Mouse (Mus musculus): ENCODE data around the gene Olfr1386. TPM values are rescaled to one million over a fixed set of nuclear protein-coding genes. Genes with fewer than 3 reads are reported as not detected.
"Not testable (repeated sequence)": the region's sequence is repeated elsewhere in the genome, so short reads cannot be mapped to it uniquely, and the experiment has no call there.

Olfr1386 gene
- polyA plus RNA-seq (2015; fragmentation: Nextera tagmentation; extraction: Ambion mirVana): not detected in 2 replicates

GRCm38 (mm10) chr11:49464746-49465145, at the start of gene Olfr1386:
TSS of gene Olfr1386 (plus strand) at chr11:49465046.
- not testable (repeated sequence) for ATAC-seq (ENCODE audit: low FRiP score, low read depth); H3K27ac ChIP-seq (replicated peaks); H3K4me3 ChIP-seq; H3K4me2 ChIP-seq; H3K9ac ChIP-seq; H3K27me3 ChIP-seq; H3K9me3 ChIP-seq; H3K4me1 ChIP-seq (replicated peaks); H3K36me3 ChIP-seq
- 84% methylated on average over 3 of the region's 3 CpGs for WGBS

GRCm38 (mm10) chr11:49422767-49423166, 42.1 kb upstream of the Olfr1386 start, which contains the start of gene Olfr1389:
TSS of gene Olfr1389 (plus strand) at chr11:49423067.
- Histone ChIP-seq H3K27me3 (no peaks in the 10 kb centered on the region), H3K4me3 (no peak within 1 kb of the TSS), H3K9me3 (no peaks in the 10 kb centered on the region), H3K36me3 (no peaks in the 10 kb centered on the region), H3K27ac (replicated peaks) (no peak within 1 kb of the TSS), H3K4me1 (replicated peaks) (no peaks in the 10 kb centered on the region), H3K9ac (no peak within 1 kb of the TSS), H3K4me2 (no peak within 1 kb of the TSS)
- ATAC-seq (ENCODE audit: low FRiP score, low read depth): no peak
- 88% methylated on average over 2 of the region's 2 CpGs for whole genome bisulfite sequencing

GRCm38 (mm10) chr11:49425257-49425927, 39.5 kb upstream of the Olfr1386 start:
- Histone ChIP-seq H3K36me3 (no peaks in the 10 kb centered on the region), H3K4me1 (replicated peaks) (no peaks in the 10 kb centered on the region), H3K4me3 (no peak overlapping the region), H3K27ac (replicated peaks) (no peak overlapping the region), H3K9me3 (no peaks in the 10 kb centered on the region), H3K9ac (no peak overlapping the region), H3K4me2 (no peak overlapping the region), H3K27me3 (no peaks in the 10 kb centered on the region)
- WGBS: 89% methylated on average over 1 of the region's 1 CpGs
- ATAC-seq (ENCODE audit: low FRiP score, low read depth): no peak

- no peak overlapping the region for H3K4me3 ChIP-seq
- H3K27ac ChIP-seq (replicated peaks): no peak overlapping the region
- H3K9me3 ChIP-seq: no peaks in the 10 kb centered on the region
- 90% methylated on average over 2 of the region's 2 CpGs for WGBS
- no peak overlapping the region for H3K9ac ChIP-seq
- H3K4me2 ChIP-seq: no peak overlapping the region
- no peak for ATAC-seq (ENCODE audit: low FRiP score, low read depth)
- no peaks in the 10 kb centered on the region for H3K4me1 ChIP-seq (replicated peaks)
- H3K27me3 ChIP-seq: no peaks in the 10 kb centered on the region
- no peaks in the 10 kb centered on the region for H3K36me3 ChIP-seq
Measured at GRCm38 (mm10) chr11:49429641-49430040, 35.2 kb upstream of the Olfr1386 start.

- Histone ChIP-seq H3K27me3 (no peaks in the 10 kb centered on the region), H3K4me3 (no peak within 1 kb of the TSS), H3K36me3 (no peaks in the 10 kb centered on the region), H3K4me1 (replicated peaks) (no peaks in the 10 kb centered on the region), H3K4me2 (no peak within 1 kb of the TSS), H3K9ac (no peak within 1 kb of the TSS), H3K9me3 (no peaks in the 10 kb centered on the region), H3K27ac (replicated peaks) (no peak within 1 kb of the TSS)
- no peak for ATAC-seq (ENCODE audit: low FRiP score, low read depth)
- 53% methylated on average over 3 of the region's 3 CpGs for WGBS
Measured at GRCm38 (mm10) chr11:49436411-49436810, 28.4 kb upstream of the Olfr1386 start, which contains the start of gene Olfr1388. TSS of gene Olfr1388 (plus strand) at chr11:49436624.

GRCm38 (mm10) chr11:49455043-49455442, 9.8 kb upstream of the Olfr1386 start, which contains the start of gene Olfr1387:
TSS of gene Olfr1387 (plus strand) at chr11:49455343.
- Histone ChIP-seq H3K4me3 (no peak within 1 kb of the TSS), H3K27me3 (no peaks in the 10 kb centered on the region), H3K9ac (no peak within 1 kb of the TSS), H3K27ac (replicated peaks) (no peak within 1 kb of the TSS), H3K9me3 (no peaks in the 10 kb centered on the region), H3K36me3 (no peaks in the 10 kb centered on the region), H3K4me1 (replicated peaks) (no peaks in the 10 kb centered on the region), H3K4me2 (no peak within 1 kb of the TSS)
- WGBS: 90% methylated on average over 1 of the region's 1 CpGs
- ATAC-seq (ENCODE audit: low FRiP score, low read depth): no peak

GRCm38 (mm10) chr11:49485973-49486372, 21.1 kb downstream of the Olfr1386 start:
- no peak for ATAC-seq (ENCODE audit: low FRiP score, low read depth)
- Histone ChIP-seq H3K4me1 (replicated peaks) (no peaks in the 10 kb centered on the region), H3K9me3 (no peaks in the 10 kb centered on the region), H3K4me3 (no peak overlapping the region), H3K27ac (replicated peaks) (no peak overlapping the region), H3K27me3 (no peaks in the 10 kb centered on the region), H3K4me2 (no peak overlapping the region), H3K36me3 (no peaks in the 10 kb centered on the region), H3K9ac (no peak overlapping the region)
- WGBS: 60% methylated on average over 4 of the region's 4 CpGs

- not testable (repeated sequence) for H3K36me3 ChIP-seq; H3K9me3 ChIP-seq; H3K4me1 ChIP-seq (replicated peaks); H3K9ac ChIP-seq; ATAC-seq (ENCODE audit: low FRiP score, low read depth); H3K27me3 ChIP-seq; H3K27ac ChIP-seq (replicated peaks); H3K4me3 ChIP-seq; H3K4me2 ChIP-seq
- 86% methylated on average over 1 of the region's 1 CpGs for WGBS
Measured at GRCm38 (mm10) chr11:49488770-49489169, 23.9 kb downstream of the Olfr1386 start, which contains the start of gene Olfr1385. TSS of gene Olfr1385 (plus strand) at chr11:49489070.

- no peak for ATAC-seq (ENCODE audit: low FRiP score, low read depth)
- Histone ChIP-seq H3K27me3 (no peaks in the 10 kb centered on the region), H3K9ac (no peak overlapping the region), H3K36me3 (no peaks in the 10 kb centered on the region), H3K4me2 (no peak overlapping the region), H3K9me3 (no peaks in the 10 kb centered on the region), H3K4me3 (no peak overlapping the region), H3K4me1 (replicated peaks) (no peaks in the 10 kb centered on the region), H3K27ac (replicated peaks) (no peak overlapping the region)
- WGBS: 79% methylated on average over 5 of the region's 5 CpGs
Measured at GRCm38 (mm10) chr11:49518086-49518485, 53.2 kb downstream of the Olfr1386 start.

GRCm38 (mm10) chr11:49519348-49519747, 54.5 kb downstream of the Olfr1386 start, which contains the start of gene Olfr1383:
TSS of gene Olfr1383 (plus strand) at chr11:49519648.
- no peak within 1 kb of the TSS for H3K27ac ChIP-seq (replicated peaks)
- H3K4me3 ChIP-seq: no peak within 1 kb of the TSS
- H3K36me3 ChIP-seq: no peaks in the 10 kb centered on the region
- H3K4me1 ChIP-seq (replicated peaks): no peaks in the 10 kb centered on the region
- no peaks in the 10 kb centered on the region for H3K9me3 ChIP-seq
- no peak for ATAC-seq (ENCODE audit: low FRiP score, low read depth)
- H3K9ac ChIP-seq: no peak within 1 kb of the TSS
- no peaks in the 10 kb centered on the region for H3K27me3 ChIP-seq
- no peak within 1 kb of the TSS for H3K4me2 ChIP-seq

All from hindbrain, embryonic 15.5 days (tissue).